Mouse (Mus musculus) kidney, adult 2 months (tissue): Measurements from ENCODE around the gene Gm49322. TPM values are rescaled to one million over a fixed set of nuclear protein-coding genes. Genes with fewer than 3 reads are reported as not detected.

Experiments used
- DNase-seq: peaks from one replicate; pipeline ENCODE4 v3.0.0; 2021
- H3K27ac ChIP-seq: fragments of 200-500 bp; 2 replicates; pipeline ENCODE4 v1.5.1; 2012; ENCODE audit warnings: low read depth, low read length, control low read depth, inconsistent platforms; ENCODE audit not compliant: insufficient read depth
- H3K27me3 ChIP-seq: fragments of 200-500 bp; replicated peaks from 2 replicates; pipeline ENCODE4 v1.6.1; 2012; ENCODE audit warnings: mild to moderate bottlenecking, moderate library complexity, low read length, inconsistent platforms; ENCODE audit not compliant: control insufficient read depth, insufficient read depth
- H3K36me3 ChIP-seq: fragments of 200-500 bp; 2 replicates; pipeline ENCODE4 v1.6.1; 2012; ENCODE audit warnings: mild to moderate bottlenecking, moderate library complexity, low read length, inconsistent platforms; ENCODE audit not compliant: control insufficient read depth, insufficient read depth
- H3K4me1 ChIP-seq: fragments of 200-500 bp; 2 replicates; pipeline ENCODE4 v1.6.1; 2011; ENCODE audit warnings: low read length; ENCODE audit not compliant: control insufficient read depth, insufficient read depth
- H3K4me3 ChIP-seq: fragments of 200-500 bp; 2 replicates; pipeline ENCODE4 v1.5.1; 2011; ENCODE audit warnings: mild to moderate bottlenecking, low read depth, low read length, control low read depth; ENCODE audit not compliant: insufficient read depth
- CTCF ChIP-seq: fragments of 200-500 bp; conservative IDR thresholded peaks from 2 replicates; pipeline ENCODE4 v1.5.1; 2011; ENCODE audit warnings: low read depth, mild to moderate bottlenecking, control low read depth, low read length, moderate library complexity, mixed read lengths; ENCODE audit not compliant: insufficient read depth, insufficient read length
- POLR2A ChIP-seq: fragments of 200-500 bp; IDR thresholded peaks from one replicate; pipeline ENCODE4 v1.6.1; 2011; ENCODE audit warnings: low read depth, low read length, control low read depth
- WGBS: fragments of 180-500 bp; shearing (Covaris S2); methylation state at CpG from one replicate; pipeline ENCODE4 v1.1.7; 2018; 5-methylcytosine and 5-hydroxymethylcytosine counted together
- polyA plus RNA-seq: library from polyadenylated mRNA; depleted of rRNA; stranded (reverse); fragments of >200 nt; gene quantifications from 2 replicates; pipeline ENCODE4 v1.2.3, GENCODE M21; 2012

Gene Gm49322
- polyA plus RNA-seq, 1 experiment, result 0.91 TPM

DNA sequence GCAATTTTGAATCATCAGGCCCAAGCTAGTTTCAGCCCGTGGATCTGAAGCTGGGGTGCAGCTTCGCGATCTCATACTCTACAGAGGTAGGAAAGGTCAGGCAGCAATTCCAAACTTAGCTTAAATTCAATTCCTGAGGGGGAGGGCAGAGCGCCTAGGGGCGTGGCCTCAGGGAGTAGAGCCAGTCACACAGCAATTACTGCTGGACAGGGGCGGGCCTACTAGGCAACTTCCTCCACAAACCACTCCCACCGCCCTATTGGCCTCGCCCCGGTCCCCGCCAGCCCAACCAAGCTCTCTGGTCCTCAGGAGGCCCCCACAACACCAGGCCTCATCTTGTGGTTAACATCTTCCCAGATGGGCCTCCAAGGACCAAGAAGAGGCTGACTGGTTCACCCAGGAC is 36.2 kb upstream of the Gm49322 start:
- no peak for TF ChIP-seq POLR2A
- TF ChIP-seq CTCF, result no peak
- H3K4me1 ChIP-seq, result 0 out of 2 replicates have a peak, but pooled peaks cover 3% of the 10 kb centered on the region
- H3K27me3 ChIP-seq, result no peaks in the 10 kb centered on the region
- H3K4me3 ChIP-seq, result no peak overlapping the region
- 39% methylated on average over 10 of the region's 10 CpGs for WGBS
- DNase-seq, result peak; percentile 83
- H3K27ac ChIP-seq, result no peak overlapping the region
- no peaks in the 10 kb centered on the region for H3K36me3 ChIP-seq

- WGBS, result 88% methylated on average over 10 of the region's 10 CpGs
- no peaks in the 10 kb centered on the region for H3K27me3 ChIP-seq
These were observed 35.4 kb upstream of the Gm49322 start for GRCm38 (mm10) chr10:80570419-80570818.

DNA sequence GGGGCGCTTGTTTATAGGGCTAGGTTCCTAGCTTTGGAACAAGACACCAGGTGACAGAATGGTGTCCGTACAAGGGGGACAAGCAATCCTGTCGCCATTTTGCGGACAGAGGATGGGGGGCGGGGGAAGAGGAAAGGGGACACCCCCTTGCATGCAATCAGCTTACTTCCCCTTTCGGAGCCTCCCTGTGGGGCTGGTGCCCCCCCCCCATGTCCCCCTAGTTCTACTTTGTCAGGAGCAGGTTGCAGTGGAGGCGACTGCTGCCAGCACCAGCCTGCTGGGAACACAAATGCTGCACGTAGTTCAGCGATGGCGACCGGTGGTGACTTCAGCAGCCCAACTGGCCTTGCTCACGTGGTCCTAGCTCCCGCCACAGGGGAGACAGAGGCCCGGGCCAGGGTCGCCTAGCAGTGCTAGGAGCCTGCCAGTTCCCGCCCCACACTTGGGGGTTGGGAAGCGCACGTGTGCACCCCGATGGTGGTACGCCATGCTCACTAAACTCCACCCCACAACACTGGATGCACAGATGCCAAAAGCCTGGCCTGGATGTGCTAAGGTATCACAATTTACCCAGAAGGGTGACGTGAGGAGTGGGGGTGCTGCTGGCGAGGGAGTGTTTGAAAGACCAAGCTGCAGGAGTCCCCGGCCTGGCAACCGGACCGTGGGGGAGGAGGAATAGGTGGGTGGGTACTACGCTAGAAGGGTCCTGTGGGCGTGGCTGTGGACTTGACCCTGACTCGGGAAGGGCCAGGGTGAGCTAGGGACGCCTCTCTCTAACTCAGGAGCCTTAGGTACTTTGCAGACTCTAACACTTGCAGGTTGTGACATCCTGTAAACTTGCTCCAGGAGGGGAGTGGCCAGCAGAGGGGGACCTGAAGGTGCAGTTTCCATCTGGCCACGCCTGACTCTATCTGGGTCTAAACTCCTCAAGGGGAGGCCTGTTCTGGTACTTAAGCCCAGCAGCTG is 34.7 kb upstream of the Gm49322 start:
- WGBS, result 44% methylated on average over 30 of the region's 30 CpGs
- Histone ChIP-seq H3K4me3 (no peak overlapping the region), H3K27ac (no peak overlapping the region), H3K4me1 (0 out of 2 replicates have a peak, but pooled peaks cover 6% of the 10 kb centered on the region), H3K36me3 (no peaks in the 10 kb centered on the region), H3K27me3 (no peaks in the 10 kb centered on the region)
- TF ChIP-seq CTCF (no peak), POLR2A (no peak)
- no peak for DNase-seq

More at GRCm38 (mm10) chr10:80570419-80570818, 35.4 kb upstream of the Gm49322 start:
- TF ChIP-seq POLR2A, result no peak
- no peak for TF ChIP-seq CTCF
- H3K4me3 ChIP-seq, result no peak overlapping the region
- H3K27ac ChIP-seq, result no peak overlapping the region
- DNase-seq, result no peak
- H3K4me1 ChIP-seq, result 0 out of 2 replicates have a peak, but pooled peaks cover 3% of the 10 kb centered on the region
- no peaks in the 10 kb centered on the region for H3K36me3 ChIP-seq

DNA sequence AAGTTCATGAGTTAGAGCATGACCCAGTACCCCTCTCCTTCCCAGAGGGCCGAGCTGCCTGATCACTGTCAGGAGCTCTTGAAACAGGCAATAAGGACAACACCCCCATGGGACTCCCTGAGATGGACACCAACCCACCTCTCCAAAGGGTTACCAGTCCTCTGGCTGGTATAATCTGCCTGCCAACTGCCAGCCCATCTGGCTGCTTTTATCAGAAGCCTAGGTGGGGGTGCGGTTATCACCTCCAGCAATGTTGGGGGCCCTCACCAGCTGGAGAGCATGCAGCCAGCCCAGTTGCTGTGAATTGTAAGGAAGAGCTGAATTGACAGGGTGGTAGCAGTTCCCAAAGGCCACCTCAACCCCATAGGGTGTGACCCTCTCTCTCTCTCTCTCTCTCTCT is 33.3 kb upstream of the Gm49322 start:
- Histone ChIP-seq H3K36me3 (no peaks in the 10 kb centered on the region), H3K4me1 (0 out of 2 replicates have a peak, but pooled peaks cover 6% of the 10 kb centered on the region), H3K4me3 (no peak overlapping the region), H3K27ac (no peak overlapping the region), H3K27me3 (no peaks in the 10 kb centered on the region)
- DNase-seq, result no peak
- 92% methylated on average over 2 of the region's 2 CpGs for WGBS
- TF ChIP-seq POLR2A (no peak), CTCF (no peak)

DNA sequence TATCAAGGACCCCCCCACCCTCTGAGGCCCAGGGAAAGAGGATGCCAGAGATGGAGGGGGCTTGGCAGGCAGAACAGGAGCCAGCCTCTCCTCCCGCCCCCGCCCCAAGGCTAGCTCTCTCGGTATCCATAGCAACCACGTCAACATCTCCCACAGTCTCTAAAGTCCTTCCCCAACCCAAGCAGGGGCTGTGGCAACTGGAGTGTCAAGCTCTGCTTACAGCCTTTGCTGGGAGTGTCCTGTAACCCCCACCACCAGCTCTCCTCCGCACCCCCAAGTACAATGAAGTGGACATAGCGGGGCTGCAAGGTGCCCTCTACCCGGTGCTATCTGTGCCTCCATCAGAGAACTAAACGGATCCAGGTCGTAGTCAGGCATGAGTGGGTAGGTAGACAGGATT is 31.9 kb upstream of the Gm49322 start:
- WGBS, result 67% methylated on average over 9 of the region's 9 CpGs
- no peak for DNase-seq
- TF ChIP-seq POLR2A, result no peak
- no peak for TF ChIP-seq CTCF
- H3K4me3 ChIP-seq, result no peak overlapping the region
- H3K27me3 ChIP-seq, result no peaks in the 10 kb centered on the region
- no peaks in the 10 kb centered on the region for H3K36me3 ChIP-seq
- peaks cover 9% of the 10 kb centered on the region for H3K4me1 ChIP-seq
- no peak overlapping the region for H3K27ac ChIP-seq

GRCm38 (mm10) chr10:80574896-80575295 is 30.9 kb upstream of the Gm49322 start:
- Histone ChIP-seq H3K4me3 (no peak overlapping the region), H3K4me1 (peaks cover 14% of the 10 kb centered on the region), H3K27me3 (no peaks in the 10 kb centered on the region), H3K27ac (no peak overlapping the region), H3K36me3 (no peaks in the 10 kb centered on the region)
- TF ChIP-seq POLR2A (no peak), CTCF (no peak)
- WGBS, result 74% methylated on average over 3 of the region's 3 CpGs
- no peak for DNase-seq

- H3K4me3 ChIP-seq, result peak overlapping the region; percentile 84
- 19% methylated on average over 17 of the region's 17 CpGs for WGBS
- DNase-seq, result no peak
- no peaks in the 10 kb centered on the region for H3K36me3 ChIP-seq
- peaks cover 14% of the 10 kb centered on the region for H3K4me1 ChIP-seq
- H3K27me3 ChIP-seq, result no peaks in the 10 kb centered on the region
- TF ChIP-seq CTCF (no peak), POLR2A (no peak)
- H3K27ac ChIP-seq, result no peak overlapping the region
These were observed 29.9 kb upstream of the Gm49322 start for GRCm38 (mm10) chr10:80575925-80576324.
